In the genomic region with DNA sequence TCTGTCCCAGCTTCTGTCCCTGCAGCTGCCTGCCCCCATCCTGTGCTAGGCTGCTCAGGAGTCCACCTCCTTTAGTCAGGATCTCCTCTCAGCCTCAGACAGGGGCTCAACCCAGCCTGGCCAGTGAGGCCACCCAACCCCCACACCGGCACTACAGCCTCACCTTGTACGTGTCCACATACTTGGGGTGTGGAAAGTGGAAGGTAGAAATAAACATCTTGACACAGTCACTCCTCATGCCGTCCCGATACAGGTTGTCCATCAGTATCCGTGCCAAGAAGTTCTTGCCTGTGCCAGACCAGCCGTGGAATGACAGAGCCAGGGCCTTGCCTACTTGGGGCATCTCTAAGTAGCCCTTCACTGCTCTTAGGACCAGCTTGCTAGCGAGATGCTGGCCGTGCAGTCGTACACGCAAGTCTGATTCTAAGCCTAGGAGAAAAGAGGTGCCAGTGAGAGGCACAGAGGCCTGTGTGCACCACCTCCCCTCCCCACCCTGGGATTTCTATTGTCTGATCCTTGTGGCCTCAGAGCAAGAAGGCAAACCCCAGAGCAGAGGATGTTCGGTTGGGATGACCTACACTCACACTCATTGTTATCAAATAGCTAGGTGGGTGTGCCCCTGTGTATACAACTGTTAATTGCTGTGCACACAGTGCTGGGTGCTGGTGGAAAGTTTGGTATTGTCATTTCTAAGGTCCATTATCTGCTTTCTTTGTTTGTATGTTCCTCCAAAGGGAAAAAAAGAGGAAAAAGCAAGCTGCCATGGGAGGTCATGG, we compare ENCODE assay signal across 17 mouse cellular contexts. TPM values are rescaled to one million over a fixed set of nuclear protein-coding genes. Genes with fewer than 3 reads are reported as not detected.
DNase-seq lines count a peak whose midpoint lies in the region; ATAC-seq lines count a peak whose summit lies in the region.
"Had no signal": no experiment of that assay in that cellular context is flagged by ENCODE, and none has a peak within 500 bp of the region (broad histone marks: within the 10 kb centered on the region; RNA-seq: fewer than 3 reads in every experiment).

No protein-coding gene starts in this region.

- H3K4me2 ChIP-seq in hindbrain, embryonic 16.5 days (ENCODE audit: low read length) = no peak overlapping the region
- H3K4me2 ChIP-seq in midbrain, embryonic 14.5 days (ENCODE audit: low read length) = no peak overlapping the region
- H3K4me2 ChIP-seq: heart, embryonic 13.5 days; liver, embryonic 11.5 days; midbrain, embryonic 15.5 days had no signal

- H3K9me3 ChIP-seq in hindbrain, embryonic 10.5 days = no peaks in the 10 kb centered on the region
- no peaks in the 10 kb centered on the region for H3K9me3 ChIP-seq in hindbrain, embryonic 16.5 days (ENCODE audit: control insufficient read depth, low read length)
- no peaks in the 10 kb centered on the region for H3K9me3 ChIP-seq in midbrain, embryonic 14.5 days (ENCODE audit: control insufficient read depth, low read length)
- H3K9me3 ChIP-seq: G1E; heart, embryonic 13.5 days; midbrain, embryonic 15.5 days had no signal

- ATAC-seq in hindbrain, embryonic 16.5 days = no peak
- no peak for ATAC-seq in midbrain, embryonic 14.5 days (ENCODE audit: low FRiP score, low TSS enrichment)
- ATAC-seq: forebrain, embryonic 14.5 days; midbrain, embryonic 15.5 days had no signal

- H3K27me3 ChIP-seq in hindbrain, embryonic 10.5 days (ENCODE audit: insufficient read depth, poor library complexity, severe bottlenecking) = peaks cover 21% of the 10 kb centered on the region
- H3K27me3 ChIP-seq in hindbrain, embryonic 16.5 days (replicated peaks; ENCODE audit: control insufficient read depth, insufficient read depth, low read length) = 0 out of 2 replicates have a peak, but pooled peaks cover 2% of the 10 kb centered on the region
- H3K27me3 ChIP-seq in midbrain, embryonic 14.5 days (ENCODE audit: control insufficient read depth, insufficient read depth, low read length) = no peaks in the 10 kb centered on the region
- H3K27me3 ChIP-seq: heart, embryonic 13.5 days; midbrain, embryonic 15.5 days had no signal

- no peak for DNase-seq in hindbrain, embryonic 10.5 days (ENCODE audit: low spot score)
- peak; percentile 77 to 86 for DNase-seq in lung, adult 18-20 months
- DNase-seq in lung, postnatal 36 days = peak; percentile 73
- no peak for DNase-seq in urinary bladder, adult 18-20 months (ENCODE audit: low spot score in 2 of 2)
- DNase-seq in cerebellum, adult 11 months = no peak
- no peak for DNase-seq in midbrain, embryonic 14.5 days
- DNase-seq: adrenal gland, adult 2 months; cerebellum, postnatal 10 days; kidney, postnatal 4 days; right cerebral cortex, adult 18-20 months; thymus, postnatal 36 days had no signal

- H3K36me3 ChIP-seq in hindbrain, embryonic 10.5 days = no peaks in the 10 kb centered on the region
- H3K36me3 ChIP-seq in hindbrain, embryonic 16.5 days (ENCODE audit: control insufficient read depth, insufficient read depth, low read length) = no peaks in the 10 kb centered on the region
- H3K36me3 ChIP-seq in midbrain, embryonic 14.5 days (ENCODE audit: control insufficient read depth, insufficient read depth, low read length) = no peaks in the 10 kb centered on the region
- H3K36me3 ChIP-seq: heart, embryonic 13.5 days; midbrain, embryonic 15.5 days had no signal

- H3K9ac ChIP-seq in hindbrain, embryonic 16.5 days (ENCODE audit: low read depth, low read length) = no peak overlapping the region
- no peak overlapping the region for H3K9ac ChIP-seq in midbrain, embryonic 14.5 days (replicated peaks; ENCODE audit: low read length)
- H3K9ac ChIP-seq: heart, embryonic 13.5 days; midbrain, embryonic 15.5 days had no signal

- H3K4me1 ChIP-seq in hindbrain, embryonic 10.5 days (replicated peaks) = peaks cover 42% of the 10 kb centered on the region
- peaks cover 12% of the 10 kb centered on the region for H3K4me1 ChIP-seq in hindbrain, embryonic 16.5 days (ENCODE audit: control insufficient read depth, insufficient read depth, low read depth, low read length)
- H3K4me1 ChIP-seq in midbrain, embryonic 14.5 days (ENCODE audit: control insufficient read depth, insufficient read depth, low read length) = peaks cover 12% of the 10 kb centered on the region

- no peak overlapping the region for H3K4me3 ChIP-seq in hindbrain, embryonic 10.5 days
- no peak overlapping the region for H3K4me3 ChIP-seq in hindbrain, embryonic 16.5 days (ENCODE audit: low read length)
- H3K4me3 ChIP-seq in midbrain, embryonic 14.5 days (replicated peaks; ENCODE audit: low read depth, low read length) = no peak overlapping the region
- H3K4me3 ChIP-seq: heart, embryonic 13.5 days; midbrain, embryonic 15.5 days had no signal

- H3K27ac ChIP-seq in hindbrain, embryonic 10.5 days = peak overlapping the region; percentile 9; the same call in 1 of the 2 replicates
- no peak overlapping the region for H3K27ac ChIP-seq in hindbrain, embryonic 16.5 days (ENCODE audit: low read depth, low read length)
- H3K27ac ChIP-seq in midbrain, embryonic 14.5 days (replicated peaks; ENCODE audit: low read depth, low read length) = no peak overlapping the region
- H3K27ac ChIP-seq: heart, embryonic 13.5 days; midbrain, embryonic 15.5 days had no signal

- 39% methylated on average over 11 of the region's 11 CpGs for WGBS in hindbrain, embryonic 10.5 days
- 41% methylated on average over 11 of the region's 11 CpGs for WGBS in hindbrain, embryonic 16.5 days
- WGBS in midbrain, embryonic 14.5 days = 45% methylated on average over 11 of the region's 11 CpGs

RNA-seq across cellular contexts. Expression of a gene that starts 4.8 kb away (rescaled TPM):
- 7.2 and 7.5 TPM in 2 replicates for polyA plus RNA-seq in hindbrain, embryonic 10.5 days (2016; fragmentation: Nextera tagmentation; extraction: Ambion mirVana)
- polyA plus RNA-seq in hindbrain, embryonic 16.5 days (2015; fragmentation: Nextera tagmentation; extraction: Ambion mirVana) = 4.8 and 5.2 TPM in 2 replicates
- 1.6 and 4.6 TPM in 2 replicates for polyA plus RNA-seq in midbrain, embryonic 14.5 days (2014; fragmentation: Nextera tagmentation; extraction: Ambion mirVana)

RNA-seq across cellular contexts. Expression of a gene that starts 49.5 kb away (rescaled TPM):
- polyA plus RNA-seq in hindbrain, embryonic 10.5 days (2016; fragmentation: Nextera tagmentation; extraction: Ambion mirVana) = 19.4 and 19.9 TPM in 2 replicates
- 23.9 and 32.1 TPM in 2 replicates for polyA plus RNA-seq in hindbrain, embryonic 16.5 days (2015; fragmentation: Nextera tagmentation; extraction: Ambion mirVana)
- 28.2 and 34.3 TPM in 2 replicates for polyA plus RNA-seq in midbrain, embryonic 14.5 days (2014; fragmentation: Nextera tagmentation; extraction: Ambion mirVana)

Comparison
In these comparisons a context has a peak if more than half of its experiments do, and no peak if none do; other contexts are left out.
1. DNase-seq: peak in lung, adult 18-20 months (2 of 2) and lung, postnatal 36 days (single experiment); none in hindbrain, embryonic 10.5 days (single experiment), urinary bladder, adult 18-20 months (0 of 2), cerebellum, adult 11 months (single experiment) and midbrain, embryonic 14.5 days (single experiment).